Mouse (Mus musculus) heart, postnatal 0 days (tissue): Measurements from ENCODE around the gene 0610037L13Rik.

Experiments used
- CTCF ChIP-seq: IDR thresholded peaks from 2 replicates; pipeline ENCODE4 v1.5.1; 2016; ENCODE audit warnings: antibody characterized with exemption, control low read depth, low read depth
- EP300 ChIP-seq: IDR thresholded peaks from 2 replicates; pipeline ENCODE4 v1.6.1; 2016; ENCODE audit warnings: antibody characterized with exemption, low read depth

DNA sequence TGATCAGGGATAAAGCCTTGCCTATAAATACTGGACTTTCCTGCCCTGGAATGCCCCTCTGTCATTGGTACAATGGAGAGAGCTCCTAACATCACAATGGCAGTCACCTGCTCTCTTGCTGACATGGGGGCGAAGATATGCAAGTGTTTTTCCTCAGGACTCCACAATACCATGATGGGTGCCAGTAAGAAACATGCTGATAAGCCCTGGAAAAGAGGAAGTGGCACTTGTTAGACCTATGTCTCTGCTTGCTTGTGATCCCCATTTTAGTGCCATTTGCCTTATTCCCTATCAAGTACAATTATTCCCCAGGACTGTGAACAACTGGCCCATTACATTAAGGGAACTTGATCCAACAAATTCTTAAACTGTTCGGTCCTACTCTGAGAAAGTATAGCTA is 39.1 kb downstream of the 0610037L13Rik start:
- TF ChIP-seq EP300 (no peak), CTCF (no peak)
